Mouse (Mus musculus) lung, postnatal 0 days (tissue): ENCODE measurements around the gene Tbx5. TPM values are rescaled to one million over a fixed set of nuclear protein-coding genes. Genes with fewer than 3 reads are reported as not detected.

Experiments
- ATAC-seq: fragments of 200-750 bp; cut with Nextera tagmentation; 2 replicates; pipeline ENCODE4 v1.8.0; 2017; ENCODE audit warnings: moderate library complexity
- DNase-seq: peaks from one replicate; pipeline ENCODE4 v3.0.0-alpha.2; 2016; ENCODE audit warnings: low spot score
- H3K27ac ChIP-seq: fragments of 300-500 bp; sonication (generic); 2 replicates; pipeline ENCODE4 v1.5.1; 2014; ENCODE audit warnings: antibody characterized with exemption, mild to moderate bottlenecking, low read length, mixed read lengths
- H3K27me3 ChIP-seq: fragments of 300-500 bp; sonication (generic); replicated peaks from 2 replicates; pipeline ENCODE4 v1.6.1; 2014; ENCODE audit warnings: low read length, mixed read lengths; ENCODE audit not compliant: insufficient read depth
- H3K36me3 ChIP-seq: fragments of 300-500 bp; sonication (generic); 2 replicates; pipeline ENCODE4 v1.6.1; 2014; ENCODE audit warnings: low read length, mixed read lengths; ENCODE audit not compliant: insufficient read depth
- H3K4me1 ChIP-seq: fragments of 300-500 bp; sonication (generic); 2 replicates; pipeline ENCODE4 v1.6.1; 2014; ENCODE audit warnings: antibody characterized with exemption, low read depth, low read length, mixed read lengths; ENCODE audit not compliant: insufficient read depth
- H3K4me2 ChIP-seq: fragments of 300-500 bp; sonication (generic); replicated peaks from 2 replicates; pipeline ENCODE4 v1.6.1; 2014; ENCODE audit warnings: low read depth, mild to moderate bottlenecking, low read length, moderate library complexity, mixed read lengths
- H3K4me3 ChIP-seq: fragments of 300-500 bp; sonication (generic); 2 replicates; pipeline ENCODE4 v1.5.1; 2014; ENCODE audit warnings: low read depth, low read length
- H3K9ac ChIP-seq: fragments of 300-500 bp; sonication (generic); replicated peaks from 2 replicates; pipeline ENCODE4 v1.6.1; 2014; ENCODE audit warnings: low read depth, mild to moderate bottlenecking
- H3K9me3 ChIP-seq: fragments of 300-500 bp; sonication (generic); 2 replicates; pipeline ENCODE4 v1.6.1; 2016; ENCODE audit warnings: low read length, mixed read lengths
- CTCF ChIP-seq: IDR thresholded peaks from 2 replicates; pipeline ENCODE4 v1.5.1; 2016; ENCODE audit warnings: antibody characterized with exemption, mild to moderate bottlenecking
- EP300 ChIP-seq: IDR thresholded peaks from 2 replicates; pipeline ENCODE4 v1.6.1; 2016; ENCODE audit warnings: antibody characterized with exemption, mild to moderate bottlenecking, control low read depth
- WGBS: fragments of 180-500 bp; shearing (Covaris S2); extraction: QIAGEN DNeasy Blood & Tissue Kit; methylation state at CpG from one replicate; pipeline ENCODE4 v1.1.7; 2014; 5-methylcytosine and 5-hydroxymethylcytosine counted together
- polyA plus RNA-seq: library from polyadenylated mRNA; unstranded; fragments of >200 nt; fragmentation: Nextera tagmentation; extraction: Ambion mirVana; gene quantifications from 2 replicates; pipeline ENCODE4 v1.2.1, GENCODE M21; 2015

The Tbx5 gene
- polyA plus RNA-seq, 1 experiment from 2014 or later = 25.3 TPM

- Histone ChIP-seq H3K4me2 (no peak overlapping the region), H3K4me1 (no peaks in the 10 kb centered on the region), H3K4me3 (no peak overlapping the region), H3K9me3 (no peaks in the 10 kb centered on the region), H3K9ac (no peak overlapping the region), H3K36me3 (no peaks in the 10 kb centered on the region), H3K27me3 (no peaks in the 10 kb centered on the region), H3K27ac (no peak overlapping the region)
- WGBS = 44% methylated on average over 31 of the region's 31 CpGs
- no peak for ATAC-seq
- DNase-seq = no peak
- TF ChIP-seq EP300 (no peak), CTCF (no peak)
Measured at GRCm38 (mm10) chr5:119866277-119867235, 34.1 kb downstream of the Tbx5 start.

GRCm38 (mm10) chr5:119867986-119868385, 35.5 kb downstream of the Tbx5 start:
- DNase-seq = no peak
- no peak overlapping the region for H3K27ac ChIP-seq
- 69% methylated on average over 6 of the region's 6 CpGs for WGBS
- H3K4me2 ChIP-seq = no peak overlapping the region
- TF ChIP-seq EP300 (no peak), CTCF (no peak)
- no peak overlapping the region for H3K9ac ChIP-seq
- H3K4me3 ChIP-seq = no peak overlapping the region
- H3K9me3 ChIP-seq = no peaks in the 10 kb centered on the region
- ATAC-seq = peak; percentile 49; the same call in 1 of the 2 replicates
- no peaks in the 10 kb centered on the region for H3K4me1 ChIP-seq
- H3K27me3 ChIP-seq = no peaks in the 10 kb centered on the region
- no peaks in the 10 kb centered on the region for H3K36me3 ChIP-seq

GRCm38 (mm10) chr5:119875421-119875820, 43.0 kb downstream of the Tbx5 start:
- no peaks in the 10 kb centered on the region for H3K27me3 ChIP-seq
- no peak for DNase-seq
- H3K27ac ChIP-seq = no peak overlapping the region
- no peaks in the 10 kb centered on the region for H3K4me1 ChIP-seq
- H3K4me3 ChIP-seq = no peak overlapping the region
- TF ChIP-seq EP300 (no peak), CTCF (no peak)
- H3K9me3 ChIP-seq = no peaks in the 10 kb centered on the region
- no peak overlapping the region for H3K4me2 ChIP-seq
- 0% methylated on average over 2 of the region's 2 CpGs for WGBS
- no peaks in the 10 kb centered on the region for H3K36me3 ChIP-seq
- no peak for ATAC-seq
- no peak overlapping the region for H3K9ac ChIP-seq

- Histone ChIP-seq H3K27me3 (no peaks in the 10 kb centered on the region), H3K9ac (no peak overlapping the region), H3K4me1 (no peaks in the 10 kb centered on the region), H3K27ac (0 out of 2 replicates have a peak overlapping the region, but pooled peaks have one; percentile 5), H3K4me3 (no peak overlapping the region), H3K36me3 (no peaks in the 10 kb centered on the region), H3K4me2 (no peak overlapping the region), H3K9me3 (no peaks in the 10 kb centered on the region)
- TF ChIP-seq CTCF (no peak), EP300 (no peak)
- peak; percentile 68 for DNase-seq
- 49% methylated on average over 6 of the region's 6 CpGs for WGBS
- ATAC-seq = peak; percentile 68
Measured at GRCm38 (mm10) chr5:119877185-119877584, 44.7 kb downstream of the Tbx5 start.

GRCm38 (mm10) chr5:119885595-119885994, 53.1 kb downstream of the Tbx5 start:
- Histone ChIP-seq H3K36me3 (no peaks in the 10 kb centered on the region), H3K4me1 (no peaks in the 10 kb centered on the region), H3K9me3 (no peaks in the 10 kb centered on the region), H3K27ac (no peak overlapping the region), H3K4me2 (no peak overlapping the region), H3K9ac (no peak overlapping the region), H3K27me3 (no peaks in the 10 kb centered on the region), H3K4me3 (no peak overlapping the region)
- ATAC-seq (peak; percentile 29; the same call in 1 of the 2 replicates), DNase-seq (no peak)
- TF ChIP-seq EP300 (no peak), CTCF (no peak)
- 57% methylated on average over 7 of the region's 8 CpGs for WGBS

- H3K4me3 ChIP-seq = no peak overlapping the region
- H3K9ac ChIP-seq = no peak overlapping the region
- H3K27ac ChIP-seq = no peak overlapping the region
- no peaks in the 10 kb centered on the region for H3K4me1 ChIP-seq
- TF ChIP-seq CTCF = no peak
- TF ChIP-seq EP300 = no peak
- DNase-seq (no peak), ATAC-seq (no peak)
- no peaks in the 10 kb centered on the region for H3K9me3 ChIP-seq
- no peaks in the 10 kb centered on the region for H3K36me3 ChIP-seq
- no peak overlapping the region for H3K4me2 ChIP-seq
- H3K27me3 ChIP-seq = no peaks in the 10 kb centered on the region
- WGBS = 68% methylated on average over 8 of the region's 8 CpGs
Measured at GRCm38 (mm10) chr5:119887381-119887780, 54.9 kb downstream of the Tbx5 start.
